Mouse (Mus musculus) T-helper 1 cell (primary cell): ENCODE data around the gene Dlst.

Source experiments
- in situ Hi-C: fragments of 300-600 bp; cut with MboI, MseI; formaldehyde crosslinking; loops from one replicate; pipeline ENCODE4 v1.15.1; 2025; ENCODE audit warnings: high pct_unique_total_duplicates

Gene Dlst

DNA sequence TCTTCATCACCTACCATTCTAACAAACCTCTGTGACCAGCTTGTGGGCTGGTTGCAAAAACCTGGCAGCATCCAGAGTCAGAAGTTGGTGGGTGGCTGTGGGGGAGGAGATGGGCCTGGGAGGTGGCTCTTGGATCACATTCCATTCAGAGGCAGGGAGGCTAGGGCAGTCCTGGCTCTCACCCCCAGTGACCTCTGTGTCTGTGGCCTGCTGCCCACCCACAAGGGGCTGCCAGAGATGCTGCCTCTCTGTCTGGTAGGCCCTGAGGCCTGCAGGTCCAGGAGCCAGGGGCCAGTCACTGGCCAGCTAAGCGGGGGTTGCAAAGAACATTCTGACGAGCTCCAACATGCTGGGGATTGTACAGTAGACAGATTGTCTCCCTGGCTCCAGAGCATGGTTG lies 67.7 kb downstream of the Dlst start:
- in situ Hi-C loops: no loop called here

DNA sequence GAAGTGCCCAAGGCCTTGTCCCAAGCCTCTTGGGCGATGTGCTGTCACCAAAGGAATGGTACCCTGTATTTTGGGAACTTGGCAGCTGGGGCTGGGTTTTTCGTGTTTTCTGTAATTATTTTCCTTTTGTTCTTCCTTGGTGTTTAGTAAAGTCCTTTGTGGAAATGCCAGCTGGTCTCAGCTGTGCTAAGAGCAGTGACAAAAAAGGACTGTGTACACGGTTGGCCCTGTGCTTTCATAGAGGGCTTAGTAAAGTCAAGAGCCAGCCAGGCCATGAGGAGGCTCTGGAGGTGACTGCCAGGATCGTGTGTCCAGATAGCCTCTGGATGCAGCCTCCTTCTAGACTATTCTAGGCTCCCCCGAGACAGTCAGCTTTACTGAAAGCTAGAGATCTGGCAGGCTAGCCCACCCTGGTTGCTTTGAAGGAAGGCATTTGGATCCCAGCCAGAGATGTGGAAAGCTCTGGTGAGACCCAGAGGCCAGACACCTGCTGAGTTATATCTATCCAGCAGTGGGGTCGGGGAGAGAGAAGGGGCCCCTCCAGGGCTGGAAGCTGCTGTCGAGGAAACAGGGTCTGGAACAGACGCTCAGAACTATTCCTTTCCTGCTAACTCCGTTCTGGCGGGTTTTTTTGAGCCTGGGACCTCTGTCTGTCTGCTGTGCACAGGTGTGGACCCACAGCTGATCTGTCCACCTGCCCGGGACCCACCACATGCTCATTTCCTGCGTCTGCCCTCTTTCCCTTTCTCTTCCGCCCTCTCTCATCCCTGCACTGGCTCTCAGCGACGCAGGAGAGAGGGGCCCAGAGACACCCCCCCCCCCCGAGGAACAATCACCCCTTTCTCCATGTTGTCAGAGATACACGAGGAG lies 71.1 kb downstream of the Dlst start:
- in situ Hi-C loops: no loop called here

DNA sequence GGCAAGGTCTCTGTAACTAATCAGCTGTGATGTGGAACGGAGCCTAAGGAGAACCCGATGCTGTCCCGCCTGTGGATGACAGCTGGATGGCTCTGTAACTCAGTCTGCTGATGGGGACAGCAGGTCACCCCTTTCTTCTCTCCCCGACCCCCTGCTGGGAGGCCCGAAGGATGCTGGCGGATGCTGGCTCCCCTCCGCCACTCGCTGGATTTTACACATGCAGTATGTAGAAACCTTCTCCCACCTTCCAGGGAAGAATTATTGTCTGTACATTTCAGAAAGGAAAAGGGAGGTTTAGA lies 71.7 kb downstream of the Dlst start:
- in situ Hi-C loops: no loop called here

- in situ Hi-C loops: no loop called here
Measured at GRCm38 (mm10) chr12:85182898-85183297, 72.3 kb downstream of the Dlst start.

DNA sequence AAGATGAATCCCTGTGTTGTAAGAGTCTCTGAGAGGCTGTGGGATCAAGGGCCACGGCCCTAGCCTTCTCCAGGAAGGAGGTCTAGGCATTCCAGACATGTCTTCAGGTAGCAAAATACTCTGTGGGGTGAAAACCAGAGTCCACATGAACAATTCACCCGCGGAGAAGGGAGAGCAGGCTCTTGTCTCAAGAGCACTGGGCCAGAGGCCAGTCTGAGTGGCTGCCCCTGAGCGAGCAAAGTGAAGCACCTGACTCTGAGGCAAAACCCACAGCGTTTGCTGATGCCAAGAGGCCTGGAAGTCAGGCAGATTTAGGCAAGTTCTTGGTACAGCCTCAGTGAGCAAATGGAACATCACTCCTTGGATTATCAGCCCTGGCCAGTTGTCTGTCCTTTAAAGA lies 73.5 kb downstream of the Dlst start:
- in situ Hi-C loops: no loop called here
